Mouse (Mus musculus) E14TG2a.4 (cell line): ENCODE results near the gene Cd68.

Source experiments
- CTCF ChIP-seq: conservative IDR thresholded peaks from 2 replicates; pipeline ENCODE4 v1.5.1; 2014; ENCODE audit warnings: low read length
- NANOG ChIP-seq: IDR thresholded peaks from 2 replicates; pipeline ENCODE4 v1.6.1; 2014; ENCODE audit warnings: borderline replicate concordance, low read length, mixed read lengths

- TF ChIP-seq CTCF: no peak
- no peak for TF ChIP-seq NANOG
Measured at GRCm38 (mm10) chr11:69687061-69687460, 21.1 kb upstream of the Cd68 start.
